Mouse (Mus musculus) kidney, adult 2 months (tissue): ENCODE results near the gene Fbxo22.

Experiments used
- CTCF ChIP-seq: fragments of 200-500 bp; conservative IDR thresholded peaks from 2 replicates; pipeline ENCODE4 v1.5.1; 2011; ENCODE audit warnings: low read depth, mild to moderate bottlenecking, control low read depth, low read length, moderate library complexity, mixed read lengths; ENCODE audit not compliant: insufficient read depth, insufficient read length
- POLR2A ChIP-seq: fragments of 200-500 bp; IDR thresholded peaks from one replicate; pipeline ENCODE4 v1.6.1; 2011; ENCODE audit warnings: low read depth, low read length, control low read depth

DNA sequence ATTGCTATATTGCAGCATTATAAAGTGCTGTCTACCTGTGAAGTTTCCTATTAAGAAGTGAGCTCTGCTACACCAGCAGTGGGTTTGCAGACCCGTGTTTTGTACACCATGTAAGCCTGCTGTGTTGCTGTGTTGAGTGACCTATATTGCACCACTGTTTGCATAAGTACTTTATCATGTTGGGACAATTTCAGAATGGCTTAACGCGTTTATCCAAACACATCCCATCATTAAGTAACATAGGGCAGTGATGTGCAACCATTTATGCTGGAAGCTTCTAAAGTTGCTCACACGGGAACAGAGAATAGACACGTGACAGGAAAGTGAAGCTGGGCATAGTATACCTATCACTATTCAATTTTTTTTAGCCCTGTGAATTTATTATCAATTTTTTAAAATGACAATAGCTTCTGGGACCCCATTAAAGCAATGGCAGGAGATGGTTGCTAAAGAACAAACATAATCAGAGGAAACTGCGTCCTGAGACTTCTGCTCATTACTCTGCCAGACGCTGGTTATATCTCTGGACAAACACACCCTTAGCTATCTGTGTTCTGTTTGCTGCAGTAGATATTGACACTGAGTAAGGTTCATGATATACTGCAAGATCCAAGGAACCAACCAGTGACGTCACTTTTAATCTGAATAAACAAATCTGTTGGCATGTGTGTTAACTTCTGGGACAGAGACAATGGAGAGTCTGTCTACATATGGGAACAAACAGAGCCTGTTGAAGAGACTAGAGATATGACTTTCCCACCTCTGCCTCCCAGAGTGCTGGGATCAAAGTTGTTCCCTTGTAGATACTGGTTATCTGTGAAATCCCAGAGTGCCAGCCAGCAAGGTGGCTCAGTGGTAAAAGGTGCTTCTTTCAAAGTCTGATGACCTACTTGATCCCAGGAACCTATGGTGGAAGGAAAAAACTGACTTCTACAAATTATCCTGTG lies 55.9 kb downstream of the Fbxo22 start:
- TF ChIP-seq CTCF = no peak
- TF ChIP-seq POLR2A = no peak
